Mouse (Mus musculus) embryonic fibroblast, embryonic 13.5 days (primary cell): Measurements from ENCODE around the gene Pdzd11. TPM values are rescaled to one million over a fixed set of nuclear protein-coding genes. Genes with fewer than 3 reads are reported as not detected.

Source experiments
- H3K27ac ChIP-seq: 2 replicates; pipeline ENCODE4 v1.5.1; 2012; ENCODE audit warnings: low read length, control low read depth, inconsistent platforms; ENCODE audit not compliant: insufficient read depth
- H3K4me1 ChIP-seq: 2 replicates; pipeline ENCODE4 v1.6.1; 2011; ENCODE audit warnings: low read length; ENCODE audit not compliant: control insufficient read depth, insufficient read depth
- H3K4me3 ChIP-seq: 2 replicates; pipeline ENCODE4 v1.5.1; 2011; ENCODE audit warnings: mild to moderate bottlenecking, control low read depth, low read length; ENCODE audit not compliant: insufficient read depth
- CTCF ChIP-seq: IDR thresholded peaks from 2 replicates; pipeline ENCODE4 v1.5.1; 2011; ENCODE audit warnings: mild to moderate bottlenecking, control low read depth, low read length, moderate library complexity, borderline replicate concordance; ENCODE audit not compliant: insufficient read depth
- POLR2A ChIP-seq: IDR thresholded peaks from 2 replicates; pipeline ENCODE4 v1.6.1; 2011; ENCODE audit warnings: low read depth, mild to moderate bottlenecking, control low read depth, low read length, moderate library complexity
- polyA plus RNA-seq: library from polyadenylated mRNA; stranded (reverse); fragments of >200 nt; gene quantifications from 2 replicates; pipeline ENCODE4 v1.2.4, GENCODE M21; 2011; ENCODE audit warnings: low read depth; ENCODE audit not compliant: missing spikeins, insufficient read length

Gene Pdzd11
- polyA plus RNA-seq = 80.6 and 82.3 TPM in 2 replicates

GRCm38 (mm10) chrX:100625802-100626793 is at the start of gene Pdzd11:
TSS of gene Pdzd11 (minus strand) at chrX:100626568.
- Histone ChIP-seq H3K27ac (peak within 1 kb of the TSS; percentile 69), H3K4me3 (peak within 1 kb of the TSS; percentile 84), H3K4me1 (no peaks in the 10 kb centered on the region)
- TF ChIP-seq CTCF (no peak), POLR2A (peak; percentile 85)

GRCm38 (mm10) chrX:100664825-100665224 is 38.5 kb upstream of the Pdzd11 start:
- TF ChIP-seq POLR2A (no peak), CTCF (no peak)
- Histone ChIP-seq H3K4me3 (no peak overlapping the region), H3K27ac (no peak overlapping the region), H3K4me1 (no peaks in the 10 kb centered on the region)

GRCm38 (mm10) chrX:100652848-100653247 is 26.5 kb upstream of the Pdzd11 start:
- no peak overlapping the region for H3K4me3 ChIP-seq
- TF ChIP-seq CTCF = no peak
- TF ChIP-seq POLR2A = no peak
- no peaks in the 10 kb centered on the region for H3K4me1 ChIP-seq
- H3K27ac ChIP-seq = no peak overlapping the region

- H3K4me1 ChIP-seq = no peaks in the 10 kb centered on the region
- TF ChIP-seq POLR2A (no peak), CTCF (no peak)
- H3K27ac ChIP-seq = no peak overlapping the region
- no peak overlapping the region for H3K4me3 ChIP-seq
Measured at GRCm38 (mm10) chrX:100638477-100638876, 12.1 kb upstream of the Pdzd11 start.

GRCm38 (mm10) chrX:100629076-100629475 is 2.7 kb upstream of the Pdzd11 start:
- no peaks in the 10 kb centered on the region for H3K4me1 ChIP-seq
- no peak overlapping the region for H3K27ac ChIP-seq
- TF ChIP-seq POLR2A = no peak
- no peak for TF ChIP-seq CTCF
- H3K4me3 ChIP-seq = no peak overlapping the region

GRCm38 (mm10) chrX:100625546-100625801 is 894 bp downstream of the Pdzd11 start, which contains the start of gene Kif4:
TSS of gene Kif4 (plus strand) at chrX:100625737.
- H3K4me3 ChIP-seq = peak within 1 kb of the TSS; percentile 84
- TF ChIP-seq CTCF = no peak
- TF ChIP-seq POLR2A = no peak
- H3K27ac ChIP-seq = peak within 1 kb of the TSS; percentile 69
- H3K4me1 ChIP-seq = no peaks in the 10 kb centered on the region

- no peaks in the 10 kb centered on the region for H3K4me1 ChIP-seq
- H3K27ac ChIP-seq = peak overlapping the region; percentile 69; the same call in 1 of the 2 replicates
- TF ChIP-seq CTCF (no peak), POLR2A (no peak)
- peak overlapping the region; percentile 83 for H3K4me3 ChIP-seq
Measured at GRCm38 (mm10) chrX:100625146-100625545, 1.2 kb downstream of the Pdzd11 start.

- no peak overlapping the region for H3K27ac ChIP-seq
- no peak overlapping the region for H3K4me3 ChIP-seq
- no peaks in the 10 kb centered on the region for H3K4me1 ChIP-seq
- TF ChIP-seq CTCF (no peak), POLR2A (no peak)
Measured at GRCm38 (mm10) chrX:100624242-100624641, 2.1 kb downstream of the Pdzd11 start.

- TF ChIP-seq POLR2A (no peak), CTCF (no peak)
- no peak overlapping the region for H3K27ac ChIP-seq
- H3K4me1 ChIP-seq = no peaks in the 10 kb centered on the region
- H3K4me3 ChIP-seq = no peak overlapping the region
Measured at GRCm38 (mm10) chrX:100621366-100621765, 5.0 kb downstream of the Pdzd11 start.

- Histone ChIP-seq H3K4me1 (no peaks in the 10 kb centered on the region), H3K27ac (no peak overlapping the region), H3K4me3 (no peak overlapping the region)
- TF ChIP-seq POLR2A (no peak), CTCF (no peak)
Measured at GRCm38 (mm10) chrX:100618488-100618887, 7.9 kb downstream of the Pdzd11 start.
